In genomic region chr11:100594608-100595007, GRCm38 (mm10) we compare ENCODE assay signal across 30 mouse cellular contexts. TPM values are rescaled to one million over a fixed set of nuclear protein-coding genes. Genes with fewer than 3 reads are reported as not detected.
A peak's percentile ranks its signal among the peaks of the same experiment; 100 is the strongest.
DNase-seq lines count a peak whose midpoint lies in the region; ATAC-seq and TF ChIP-seq lines count a peak whose summit lies in the region.
"Had no signal": no experiment of that assay in that cellular context is flagged by ENCODE, and none has a peak within 500 bp of the region (broad histone marks: within the 10 kb centered on the region; RNA-seq: fewer than 3 reads in every experiment).

No protein-coding gene starts in this region.

- no peaks in the 10 kb centered on the region for H3K4me1 ChIP-seq in neural tube, embryonic 15.5 days
- H3K4me1 ChIP-seq in midbrain, embryonic 16.5 days (ENCODE audit: control insufficient read depth, insufficient read depth, low read length) = no peaks in the 10 kb centered on the region
- H3K4me1 ChIP-seq: embryonic facial prominence, embryonic 10.5 days; embryonic facial prominence, embryonic 13.5 days; forebrain, embryonic 12.5 days; forebrain, embryonic 15.5 days; hindbrain, embryonic 10.5 days; hindbrain, embryonic 13.5 days had no signal

- H3ac ChIP-seq in myocyte (ENCODE audit: control insufficient read depth, insufficient read length) = no peak overlapping the region

- TF ChIP-seq POLR2A in myocyte (IDR thresholded peaks at IDR 0.05; ENCODE audit: insufficient read length, low read depth) = no peak

- no peak for ATAC-seq in neural tube, embryonic 15.5 days (ENCODE audit: low FRiP score)
- no peak for ATAC-seq in midbrain, embryonic 16.5 days
- ATAC-seq: forebrain, embryonic 15.5 days; hindbrain, embryonic 16.5 days; Patski had no signal

- 78% methylated on average over 7 of the region's 7 CpGs for WGBS in neural tube, embryonic 15.5 days
- WGBS in midbrain, embryonic 16.5 days = 94% methylated on average over 7 of the region's 7 CpGs

- H3K4me3 ChIP-seq in gastrocnemius, adult 2 months = no peak overlapping the region
- H3K4me3 ChIP-seq in layer of hippocampus, adult 2 months = no peak overlapping the region
- H3K4me3 ChIP-seq in neural tube, embryonic 15.5 days (replicated peaks) = no peak overlapping the region
- H3K4me3 ChIP-seq in myocyte = no peak overlapping the region
- no peak overlapping the region for H3K4me3 ChIP-seq in midbrain, embryonic 16.5 days (ENCODE audit: low read depth, low read length)
- H3K4me3 ChIP-seq: embryonic facial prominence, embryonic 10.5 days; embryonic facial prominence, embryonic 13.5 days; erythroblast, embryonic 14.5 days; forebrain, embryonic 12.5 days; forebrain, embryonic 15.5 days; heart, embryonic 12.5 days; heart, embryonic 15.5 days; hindbrain, embryonic 10.5 days; hindbrain, embryonic 13.5 days had no signal

- intact Hi-C loops in gastrocnemius, adult 2 months (cut with DNase I) = no loop called here

- no peaks in the 10 kb centered on the region for H3K79me2 ChIP-seq in myocyte (ENCODE audit: control insufficient read depth, insufficient read depth)

- H3K9ac ChIP-seq in neural tube, embryonic 15.5 days (replicated peaks) = no peak overlapping the region
- H3K9ac ChIP-seq in midbrain, embryonic 16.5 days (ENCODE audit: low read depth, low read length) = no peak overlapping the region
- H3K9ac ChIP-seq: embryonic facial prominence, embryonic 13.5 days; forebrain, embryonic 12.5 days; forebrain, embryonic 15.5 days; heart, embryonic 12.5 days; heart, embryonic 15.5 days; hindbrain, embryonic 13.5 days had no signal

- no peak for TF ChIP-seq CTCF in gastrocnemius, adult 2 months (IDR thresholded peaks at IDR 0.05)
- no peak for TF ChIP-seq CTCF in layer of hippocampus, adult 2 months (conservative IDR thresholded peaks at IDR 0.05)

- no peak overlapping the region for H3K4me2 ChIP-seq in neural tube, embryonic 15.5 days
- no peak overlapping the region for H3K4me2 ChIP-seq in myocyte (ENCODE audit: low read depth)
- no peak overlapping the region for H3K4me2 ChIP-seq in midbrain, embryonic 16.5 days (ENCODE audit: low read length)
- H3K4me2 ChIP-seq: embryonic facial prominence, embryonic 13.5 days; forebrain, embryonic 12.5 days; forebrain, embryonic 15.5 days; heart, embryonic 12.5 days; heart, embryonic 15.5 days; hindbrain, embryonic 13.5 days had no signal

- peak overlapping the region; percentile 38 for H3K27ac ChIP-seq in gastrocnemius, adult 2 months
- H3K27ac ChIP-seq in layer of hippocampus, adult 2 months = peak overlapping the region; percentile 73; the same call in 1 of the 2 replicates
- H3K27ac ChIP-seq in neural tube, embryonic 15.5 days (replicated peaks) = 0 out of 2 replicates have a peak overlapping the region, but pooled peaks have one; percentile 0
- H3K27ac ChIP-seq in midbrain, embryonic 16.5 days (ENCODE audit: low read length) = no peak overlapping the region
- H3K27ac ChIP-seq: embryonic facial prominence, embryonic 10.5 days; embryonic facial prominence, embryonic 13.5 days; forebrain, embryonic 12.5 days; forebrain, embryonic 15.5 days; hindbrain, embryonic 10.5 days; hindbrain, embryonic 13.5 days had no signal

- H3K9me3 ChIP-seq in neural tube, embryonic 15.5 days (replicated peaks) = no peaks in the 10 kb centered on the region
- H3K9me3 ChIP-seq in midbrain, embryonic 16.5 days (replicated peaks; ENCODE audit: control insufficient read depth, low read length, poor library complexity, severe bottlenecking) = no peaks in the 10 kb centered on the region
- H3K9me3 ChIP-seq: embryonic facial prominence, embryonic 10.5 days; embryonic facial prominence, embryonic 13.5 days; forebrain, embryonic 12.5 days; forebrain, embryonic 15.5 days; G1E; heart, embryonic 12.5 days; heart, embryonic 15.5 days; hindbrain, embryonic 10.5 days; hindbrain, embryonic 13.5 days had no signal

- DNase-seq in gastrocnemius, adult 2 months = no peak
- no peak for DNase-seq in gastrocnemius, adult 18-20 months (ENCODE audit: low spot score)
- DNase-seq in layer of hippocampus, adult 2 months (ENCODE audit: low spot score in 2 of 2) = no peak
- DNase-seq in layer of hippocampus, adult 11-12 months (ENCODE audit: low spot score) = no peak
- no peak for DNase-seq in neural tube, embryonic 10.5 days (ENCODE audit: extremely low spot score, low spot score)
- DNase-seq: adrenal gland, postnatal 10 days; adrenal gland, postnatal 36 days; cerebellum, adult 11 months; cerebellum, adult 8-10 months; cerebellum, postnatal 10 days; cerebellum, postnatal 36 days; embryo, embryonic 11 days; gastrocnemius, postnatal 14 days; heart, adult 18-20 months; heart, postnatal 36 days had no signal

- no peaks in the 10 kb centered on the region for H3K27me3 ChIP-seq in neural tube, embryonic 15.5 days (replicated peaks)
- no peaks in the 10 kb centered on the region for H3K27me3 ChIP-seq in myocyte (ENCODE audit: control insufficient read depth, insufficient read depth, insufficient read length)
- H3K27me3 ChIP-seq in midbrain, embryonic 16.5 days (ENCODE audit: control insufficient read depth, insufficient read depth, low read depth, low read length) = no peaks in the 10 kb centered on the region
- H3K27me3 ChIP-seq: embryonic facial prominence, embryonic 13.5 days; forebrain, embryonic 12.5 days; forebrain, embryonic 15.5 days; heart, embryonic 12.5 days; heart, embryonic 15.5 days; hindbrain, embryonic 13.5 days; Patski had no signal

- H3K36me3 ChIP-seq in neural tube, embryonic 15.5 days = peaks cover 85% of the 10 kb centered on the region
- peaks cover 82% of the 10 kb centered on the region for H3K36me3 ChIP-seq in myocyte (ENCODE audit: control insufficient read depth, insufficient read depth)
- H3K36me3 ChIP-seq in midbrain, embryonic 16.5 days (ENCODE audit: control insufficient read depth, insufficient read depth, low read length) = peaks cover 45% of the 10 kb centered on the region

TF ChIP-seq in myocyte, 11 proteins besides CTCF, POLR2A, EP300 and RAD21:
- TF ChIP-seq SRF (IDR thresholded peaks at IDR 0.05; ENCODE audit: control insufficient read depth, insufficient read length, low read depth) (no peak), TCF12 (IDR thresholded peaks at IDR 0.05; ENCODE audit: insufficient read depth, poor library complexity, severe bottlenecking) (no peak), MYOG (IDR thresholded peaks at IDR 0.05; ENCODE audit: control insufficient read depth in 1 of 3, insufficient read depth in 1 of 3, insufficient read length in 2 of 3, low read depth in 2 of 3) (peak in 2 of 3 experiments; percentile 32 to 61), TCF3 (IDR thresholded peaks at IDR 0.05; ENCODE audit: insufficient read length, low read depth) (no peak), USF1 (IDR thresholded peaks at IDR 0.05; ENCODE audit: low read depth) (no peak), CEBPB (IDR thresholded peaks at IDR 0.05; ENCODE audit: insufficient read depth, poor library complexity, severe bottlenecking) (no peak), MYOD1 (IDR thresholded peaks at IDR 0.05; ENCODE audit: control insufficient read depth in 1 of 3, insufficient read length in 2 of 3, low read depth in 2 of 3) (peak in 2 of 3 experiments; percentile 56 to 63), E2F4 (IDR thresholded peaks at IDR 0.05; ENCODE audit: insufficient read depth) (no peak), MAX (IDR thresholded peaks at IDR 0.05; ENCODE audit: low read depth) (no peak), POLR2AphosphoS2 (IDR thresholded peaks at IDR 0.05; ENCODE audit: insufficient read length, low read depth) (peak; percentile 17), REST (IDR thresholded peaks at IDR 0.05; ENCODE audit: insufficient read depth, insufficient read length) (no peak)

RNA-seq across cellular contexts. Expression of gene Cnp, which starts 19.9 kb away (rescaled TPM):
- 1 to 10 TPM; 3.2 to 4.4 TPM for total RNA-seq in gastrocnemius, adult 2 months (2021)
- total RNA-seq in gastrocnemius, adult 18-20 months (2021) = 1 to 10 TPM; 3.8 to 5.0 TPM
- 100 to 1,000 TPM; 168 to 183 TPM for total RNA-seq in layer of hippocampus, adult 2 months (2021)
- polyA plus RNA-seq in neural tube, embryonic 15.5 days (2015; fragmentation: Nextera tagmentation; extraction: Ambion mirVana) = 62.0 and 74.6 TPM in 2 replicates
- polyA plus RNA-seq in myocyte (2012; fragmentation: generic; extraction: Trizol) = 18.5 TPM
- polyA plus RNA-seq in midbrain, embryonic 16.5 days (2015; fragmentation: Nextera tagmentation; extraction: Ambion mirVana) = 46.5 and 57.8 TPM in 2 replicates

RNA-seq across cellular contexts. Expression of gene Nkiras2, which starts 24.4 kb away (rescaled TPM):
- 10 to 100 TPM; 15.3 to 21.9 TPM for total RNA-seq in gastrocnemius, adult 2 months (2021)
- total RNA-seq in gastrocnemius, adult 18-20 months (2021) = 10 to 100 TPM; 16.6 to 17.4 TPM
- 10 to 100 TPM; 11.8 to 13.1 TPM for total RNA-seq in layer of hippocampus, adult 2 months (2021)
- 90.1 and 96.3 TPM in 2 replicates for polyA plus RNA-seq in neural tube, embryonic 15.5 days (2015; fragmentation: Nextera tagmentation; extraction: Ambion mirVana)
- polyA plus RNA-seq in myocyte (2012; fragmentation: generic; extraction: Trizol) = 130 TPM
- polyA plus RNA-seq in midbrain, embryonic 16.5 days (2015; fragmentation: Nextera tagmentation; extraction: Ambion mirVana) = 97.7 TPM in 2 replicates

RNA-seq across cellular contexts. Expression of gene Dnajc7, which starts 25.4 kb away (rescaled TPM):
- total RNA-seq in gastrocnemius, adult 2 months (2021) = 100 to 1,000 TPM; 116 TPM
- 100 to 1,000 TPM in 1 of 2 experiments, 10 to 100 TPM in 1; 81.1 to 111 TPM for total RNA-seq in gastrocnemius, adult 18-20 months (2021)
- total RNA-seq in layer of hippocampus, adult 2 months (2021) = 100 to 1,000 TPM; 242 to 257 TPM
- polyA plus RNA-seq in neural tube, embryonic 15.5 days (2015; fragmentation: Nextera tagmentation; extraction: Ambion mirVana) = 287 and 298 TPM in 2 replicates
- 113 TPM for polyA plus RNA-seq in myocyte (2012; fragmentation: generic; extraction: Trizol)
- polyA plus RNA-seq in midbrain, embryonic 16.5 days (2015; fragmentation: Nextera tagmentation; extraction: Ambion mirVana) = 289 and 327 TPM in 2 replicates

RNA-seq across cellular contexts. Expression of gene Ttc25, which starts 49.2 kb away (rescaled TPM):
- under 1 TPM; 0.10 to 0.31 TPM for total RNA-seq in gastrocnemius, adult 2 months (2021)
- total RNA-seq in gastrocnemius, adult 18-20 months (2021) = under 1 TPM; 0.33 to 0.48 TPM
- 1 to 10 TPM; 1.3 to 1.7 TPM for total RNA-seq in layer of hippocampus, adult 2 months (2021)
- 1.2 and 2.1 TPM in 2 replicates for polyA plus RNA-seq in neural tube, embryonic 15.5 days (2015; fragmentation: Nextera tagmentation; extraction: Ambion mirVana)
- 0.71 TPM for polyA plus RNA-seq in myocyte (2012; fragmentation: generic; extraction: Trizol)
- 2.9 and 3.5 TPM in 2 replicates for polyA plus RNA-seq in midbrain, embryonic 16.5 days (2015; fragmentation: Nextera tagmentation; extraction: Ambion mirVana)
- polyA plus RNA-seq: erythroblast, embryonic 14.5 days had no signal

Comparison
In these comparisons a context has a peak if more than half of its experiments do, and no peak if none do; other contexts are left out.
1. RNA of gene Cnp, which starts 19.9 kb away (total RNA-seq): 168 to 183 TPM in layer of hippocampus, adult 2 months; 3.8 to 5.0 TPM in gastrocnemius, adult 18-20 months and 3.2 to 4.4 TPM in gastrocnemius, adult 2 months; every median in the first group is over 10 times any median in the second.